Mouse (Mus musculus): Measurements from ENCODE around the gene Coq7. TPM values are rescaled to one million over a fixed set of nuclear protein-coding genes. Genes with fewer than 3 reads are reported as not detected.
A peak's percentile ranks its signal among the peaks of the same experiment; 100 is the strongest.

Coq7 gene
- polyA plus RNA-seq, 1 experiment from 2014 or later, result 85.4 TPM

DNA sequence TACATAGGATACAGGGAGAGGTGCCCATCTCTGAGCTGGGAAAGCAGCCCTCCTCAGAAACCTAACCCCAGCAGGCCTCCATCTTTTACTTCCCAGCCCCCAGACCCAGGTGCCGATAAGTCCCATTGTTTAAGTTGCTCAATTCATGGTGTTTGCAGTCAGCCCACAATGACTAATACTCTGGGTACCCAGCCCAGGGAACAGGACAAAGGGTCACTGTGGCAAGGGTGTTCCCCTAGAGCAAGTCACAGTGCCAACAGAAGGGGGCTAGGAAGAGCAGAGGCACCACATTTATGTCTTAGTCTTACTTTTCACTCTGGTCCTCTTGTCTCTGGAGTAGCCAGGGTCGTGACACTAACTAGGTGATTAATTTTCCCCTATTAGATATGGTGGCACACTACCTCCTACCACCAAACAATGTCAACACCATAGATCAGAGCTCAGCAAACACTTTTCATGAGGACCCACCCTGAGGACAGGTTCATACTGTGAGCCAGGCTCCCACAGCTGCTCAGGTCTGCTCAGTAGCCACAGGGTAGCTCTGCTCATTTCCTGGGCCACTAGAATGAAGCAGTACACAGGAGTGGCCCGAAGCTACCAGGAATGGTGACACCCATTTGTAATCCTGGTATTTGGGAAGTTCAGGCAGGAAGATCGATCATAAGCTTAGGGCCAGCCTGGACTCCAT lies 38.1 kb downstream of the Coq7 start:
- H3K9me3 ChIP-seq, result no peaks in the 10 kb centered on the region
- 69% methylated on average over 4 of the region's 4 CpGs for WGBS
- no peak overlapping the region for H3K4me2 ChIP-seq (replicated peaks)
- no peak overlapping the region for H3K4me3 ChIP-seq
- H3K36me3 ChIP-seq, result no peaks in the 10 kb centered on the region
- peaks cover 19% of the 10 kb centered on the region for H3K4me1 ChIP-seq
- H3K9ac ChIP-seq (replicated peaks), result no peak overlapping the region
- H3K27ac ChIP-seq (replicated peaks), result no peak overlapping the region
- ATAC-seq (replicated peaks), result no peak
- peaks cover 33% of the 10 kb centered on the region for H3K27me3 ChIP-seq

DNA sequence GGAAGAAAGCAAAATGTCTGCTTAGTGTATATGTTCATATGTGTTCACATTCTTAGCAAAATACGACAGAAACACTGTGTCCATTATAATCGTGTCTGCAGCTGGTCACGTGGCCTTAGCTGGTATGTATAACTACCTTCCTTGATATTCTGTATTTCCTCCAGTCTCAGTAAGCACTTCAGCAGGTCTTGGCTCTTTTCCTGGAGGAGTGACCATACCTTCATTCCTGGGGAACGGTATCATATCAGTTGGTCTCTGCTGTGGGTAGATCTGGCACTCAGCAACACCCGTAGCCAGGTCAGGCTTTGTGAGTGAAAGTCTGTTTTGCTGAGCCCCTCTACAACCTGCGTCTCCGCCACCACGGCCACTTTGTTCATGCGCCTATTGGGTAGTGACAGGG lies 39.3 kb downstream of the Coq7 start:
- WGBS, result 93% methylated on average over 9 of the region's 9 CpGs
- H3K4me2 ChIP-seq (replicated peaks), result no peak overlapping the region
- no peak for ATAC-seq (replicated peaks)
- H3K4me1 ChIP-seq, result peaks cover 19% of the 10 kb centered on the region
- no peak overlapping the region for H3K27ac ChIP-seq (replicated peaks)
- no peak overlapping the region for H3K9ac ChIP-seq (replicated peaks)
- no peaks in the 10 kb centered on the region for H3K9me3 ChIP-seq
- H3K27me3 ChIP-seq, result peaks cover 42% of the 10 kb centered on the region
- H3K36me3 ChIP-seq, result no peaks in the 10 kb centered on the region
- H3K4me3 ChIP-seq, result no peak overlapping the region

DNA sequence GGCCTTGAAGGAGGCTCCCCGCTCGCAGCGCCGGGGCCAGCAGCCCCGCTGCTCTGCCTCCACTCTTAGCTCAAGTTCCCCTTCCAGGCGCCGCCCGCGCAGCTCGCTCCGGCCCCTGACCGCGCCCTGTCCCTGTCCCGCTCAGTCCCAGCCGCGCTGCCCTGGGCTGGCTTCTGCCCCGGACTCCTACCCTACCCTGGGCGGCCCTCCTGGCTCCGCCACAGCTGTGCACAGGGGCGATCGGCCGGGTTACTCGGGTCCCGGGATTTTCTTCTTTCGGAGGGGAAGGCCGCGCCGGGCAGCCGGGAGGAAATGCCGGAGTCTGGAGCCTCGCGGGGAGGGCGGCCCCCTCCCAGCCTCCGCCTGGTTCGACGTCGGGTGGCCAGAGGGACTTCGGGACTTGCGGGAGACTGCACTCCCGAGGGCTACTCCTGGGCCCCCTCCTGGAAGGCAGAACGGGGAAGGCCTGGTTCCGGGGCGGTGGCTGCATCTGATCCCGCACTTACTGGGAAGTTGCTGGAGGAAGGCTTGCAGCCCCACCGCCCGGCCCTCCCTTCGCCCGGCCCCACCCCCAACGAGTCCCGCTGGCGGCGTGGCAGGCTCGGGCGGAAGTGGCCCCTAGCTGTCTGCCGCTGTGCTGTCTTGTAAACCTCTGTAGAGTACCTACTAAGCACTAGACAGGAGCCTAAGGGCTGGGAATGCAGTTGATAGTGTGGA lies 41.6 kb downstream of the Coq7 start, which contains the start of gene Itpripl2:
TSS of gene Itpripl2 (minus strand) at position 545 of the 717 bp plus-strand sequence.
- peak; percentile 84 for ATAC-seq (replicated peaks)
- Histone ChIP-seq H3K4me2 (replicated peaks) (peak within 1 kb of the TSS; percentile 91), H3K27me3 (peaks cover 48% of the 10 kb centered on the region), H3K4me1 (peaks cover 19% of the 10 kb centered on the region), H3K9ac (replicated peaks) (peak within 1 kb of the TSS; percentile 54), H3K4me3 (peak within 1 kb of the TSS; percentile 51), H3K36me3 (no peaks in the 10 kb centered on the region), H3K9me3 (no peaks in the 10 kb centered on the region), H3K27ac (replicated peaks) (no peak within 1 kb of the TSS)
- WGBS, result 1% methylated on average over 55 of the region's 55 CpGs

- Histone ChIP-seq H3K36me3 (no peaks in the 10 kb centered on the region), H3K4me1 (peaks cover 19% of the 10 kb centered on the region), H3K4me2 (replicated peaks) (peak overlapping the region; percentile 91), H3K9me3 (no peaks in the 10 kb centered on the region), H3K27me3 (peaks cover 48% of the 10 kb centered on the region), H3K4me3 (peak overlapping the region; percentile 51), H3K27ac (replicated peaks) (no peak overlapping the region), H3K9ac (replicated peaks) (peak overlapping the region; percentile 54)
- ATAC-seq (replicated peaks), result peak; percentile 57
- WGBS, result 3% methylated on average over 66 of the region's 67 CpGs
These were observed 42.3 kb downstream of the Coq7 start for GRCm38 (mm10) chr7:118490666-118491430.

DNA sequence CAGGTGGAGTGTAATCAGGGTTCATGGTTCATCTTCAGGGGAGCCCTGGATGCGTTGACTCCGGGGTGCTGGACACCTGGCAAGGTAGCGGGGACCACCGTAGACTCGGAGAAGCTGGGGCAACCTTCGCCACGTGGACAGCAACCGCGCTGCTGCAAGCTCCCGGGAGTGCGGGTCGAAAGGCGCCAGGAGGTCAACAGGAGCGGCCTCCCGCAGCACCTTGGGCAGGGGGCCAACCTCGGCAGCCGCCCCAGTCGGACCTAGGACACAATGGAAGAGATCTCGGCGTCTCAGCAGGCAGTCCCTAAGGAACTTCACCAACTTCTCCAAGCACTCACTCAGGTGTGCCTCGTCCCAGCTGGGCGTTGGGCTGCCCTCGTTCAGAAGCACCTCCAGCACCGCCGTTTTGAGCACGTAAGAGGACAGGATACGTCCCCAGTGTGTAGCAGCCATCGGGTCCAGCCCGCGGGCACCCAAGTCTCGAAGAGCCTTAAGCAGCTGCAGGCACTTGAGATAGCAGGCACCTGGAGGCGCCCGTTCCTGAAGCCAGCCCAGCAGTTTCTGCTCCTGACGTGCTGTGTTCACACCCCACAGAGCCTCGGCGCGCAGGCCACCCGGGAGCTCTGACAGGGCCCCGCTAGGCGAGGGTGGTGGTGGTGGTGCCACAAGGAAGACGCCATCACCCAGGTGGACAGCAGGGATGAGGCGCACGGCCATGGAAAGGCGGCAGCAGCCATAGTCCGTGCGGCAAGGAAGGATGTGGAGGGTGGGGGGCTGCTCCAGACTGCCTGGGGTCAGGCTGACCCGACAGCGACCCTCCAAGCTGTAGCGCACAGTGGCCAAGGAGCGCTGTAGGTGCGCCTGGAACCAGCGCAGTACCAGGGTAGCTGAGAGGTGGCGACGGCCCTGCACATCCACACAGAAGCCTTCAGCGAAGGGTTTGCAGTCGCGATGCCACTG lies 43.2 kb downstream of the Coq7 start:
- 15% methylated on average over 57 of the region's 57 CpGs for WGBS
- peak overlapping the region; percentile 91; the same call in 1 of the 2 replicates for H3K4me2 ChIP-seq (replicated peaks)
- no peak overlapping the region for H3K9ac ChIP-seq (replicated peaks)
- no peak overlapping the region for H3K27ac ChIP-seq (replicated peaks)
- peak overlapping the region; percentile 51; the same call in 1 of the 2 replicates for H3K4me3 ChIP-seq
- H3K9me3 ChIP-seq, result no peaks in the 10 kb centered on the region
- H3K4me1 ChIP-seq, result peaks cover 19% of the 10 kb centered on the region
- H3K36me3 ChIP-seq, result no peaks in the 10 kb centered on the region
- peaks cover 48% of the 10 kb centered on the region for H3K27me3 ChIP-seq
- peak; percentile 26; the same call in 1 of the 2 replicates for ATAC-seq (replicated peaks)

- no peak overlapping the region for H3K4me2 ChIP-seq (replicated peaks)
- no peak for ATAC-seq (replicated peaks)
- H3K36me3 ChIP-seq, result no peaks in the 10 kb centered on the region
- 24% methylated on average over 8 of the region's 8 CpGs for WGBS
- no peak overlapping the region for H3K4me3 ChIP-seq
- H3K9me3 ChIP-seq, result no peaks in the 10 kb centered on the region
- peaks cover 44% of the 10 kb centered on the region for H3K27me3 ChIP-seq
- no peak overlapping the region for H3K27ac ChIP-seq (replicated peaks)
- peaks cover 19% of the 10 kb centered on the region for H3K4me1 ChIP-seq
- H3K9ac ChIP-seq (replicated peaks), result no peak overlapping the region
These were observed 45.0 kb downstream of the Coq7 start for GRCm38 (mm10) chr7:118488060-118488664.

DNA sequence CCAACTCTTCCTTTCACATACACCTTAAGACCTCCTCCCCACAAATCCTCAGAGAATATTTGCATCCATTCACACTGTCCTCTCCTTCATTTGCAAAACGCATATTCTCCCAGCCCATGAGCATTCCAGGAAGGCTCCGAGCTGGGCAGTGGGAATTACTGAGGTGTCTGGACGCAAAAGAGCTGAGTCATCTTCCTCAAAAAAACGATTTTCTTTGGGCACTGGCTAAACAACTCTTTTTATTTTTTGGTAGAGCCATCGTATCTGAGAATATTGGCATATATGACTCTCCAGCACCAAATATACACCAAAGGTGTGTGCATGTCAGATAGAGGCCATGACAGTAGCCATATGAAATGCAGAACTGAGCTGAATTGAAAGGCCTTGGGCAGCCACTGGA lies 46.2 kb downstream of the Coq7 start:
- 65% methylated on average over 5 of the region's 5 CpGs for WGBS
- Histone ChIP-seq H3K36me3 (no peaks in the 10 kb centered on the region), H3K27me3 (peaks cover 34% of the 10 kb centered on the region), H3K4me2 (replicated peaks) (no peak overlapping the region), H3K27ac (replicated peaks) (no peak overlapping the region), H3K9ac (replicated peaks) (no peak overlapping the region), H3K4me1 (peaks cover 16% of the 10 kb centered on the region), H3K9me3 (no peaks in the 10 kb centered on the region), H3K4me3 (no peak overlapping the region)
- no peak for ATAC-seq (replicated peaks)

DNA sequence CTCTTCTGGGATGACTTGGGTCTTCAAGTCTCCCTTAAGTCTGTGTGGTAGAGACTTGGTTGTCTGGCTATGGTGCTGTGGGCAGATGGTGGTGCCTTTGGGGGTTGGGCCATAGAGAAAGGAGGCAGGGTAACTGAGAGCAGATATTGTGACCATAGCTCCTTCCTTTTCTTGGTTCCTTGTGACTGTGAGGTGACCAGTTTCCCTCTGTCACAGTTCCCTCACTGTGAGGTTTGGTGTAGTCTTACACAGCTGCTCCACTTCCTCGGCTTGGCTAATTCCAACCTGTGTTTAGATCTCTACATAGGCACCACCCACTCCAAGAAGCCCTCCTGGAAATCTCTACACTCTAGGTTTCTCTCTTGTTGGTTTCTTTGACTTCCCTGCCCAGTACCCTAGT lies 49.2 kb downstream of the Coq7 start:
- H3K4me3 ChIP-seq, result no peak overlapping the region
- H3K36me3 ChIP-seq, result no peaks in the 10 kb centered on the region
- no peak overlapping the region for H3K27ac ChIP-seq (replicated peaks)
- 96% methylated on average over 1 of the region's 1 CpGs for WGBS
- no peaks in the 10 kb centered on the region for H3K9me3 ChIP-seq
- no peak overlapping the region for H3K4me2 ChIP-seq (replicated peaks)
- H3K9ac ChIP-seq (replicated peaks), result no peak overlapping the region
- no peak for ATAC-seq (replicated peaks)
- 0 out of 2 replicates have a peak, but pooled peaks cover 6% of the 10 kb centered on the region for H3K27me3 ChIP-seq
- H3K4me1 ChIP-seq, result no peaks in the 10 kb centered on the region

DNA sequence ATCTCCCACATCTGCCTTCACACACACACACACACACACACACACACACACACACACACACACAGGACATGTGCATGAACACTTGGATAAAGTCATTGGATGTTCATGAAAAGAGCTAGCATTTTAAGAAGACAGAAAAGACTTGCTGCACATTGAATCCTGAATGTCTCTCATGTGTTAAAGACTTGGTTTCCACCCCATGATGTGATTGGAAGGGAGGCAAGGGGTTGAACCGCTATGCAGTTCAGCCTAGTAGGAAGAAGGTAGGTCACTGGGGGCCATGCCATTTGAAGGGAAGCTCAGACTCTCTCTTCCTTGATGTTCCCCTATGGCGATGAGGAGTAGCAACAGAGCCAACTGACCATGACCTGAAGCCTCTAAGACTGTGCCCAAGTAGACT lies 51.2 kb downstream of the Coq7 start:
- Histone ChIP-seq H3K4me1 (no peaks in the 10 kb centered on the region), H3K27me3 (no peaks in the 10 kb centered on the region), H3K4me2 (replicated peaks) (no peak overlapping the region), H3K4me3 (no peak overlapping the region), H3K27ac (replicated peaks) (no peak overlapping the region), H3K9me3 (no peaks in the 10 kb centered on the region), H3K36me3 (no peaks in the 10 kb centered on the region), H3K9ac (replicated peaks) (no peak overlapping the region)
- ATAC-seq (replicated peaks), result no peak
- 93% methylated on average over 2 of the region's 2 CpGs for WGBS

- Histone ChIP-seq H3K4me2 (replicated peaks) (no peak overlapping the region), H3K9me3 (no peaks in the 10 kb centered on the region), H3K4me3 (no peak overlapping the region), H3K36me3 (no peaks in the 10 kb centered on the region), H3K9ac (replicated peaks) (no peak overlapping the region), H3K27ac (replicated peaks) (no peak overlapping the region), H3K27me3 (no peaks in the 10 kb centered on the region), H3K4me1 (no peaks in the 10 kb centered on the region)
- 86% methylated on average over 10 of the region's 10 CpGs for WGBS
- no peak for ATAC-seq (replicated peaks)
These were observed 51.9 kb downstream of the Coq7 start for GRCm38 (mm10) chr7:118481047-118481810.

All from forebrain, embryonic 15.5 days (tissue).